Mouse (Mus musculus): ENCODE data around the gene Abcb11.

GRCm38 (mm10) chr2:69376780-69377179 lies 34.4 kb upstream of the Abcb11 start:
- TF ChIP-seq EP300 (optimal IDR thresholded peaks at IDR 0.05) = no peak
- TF ChIP-seq CTCF (IDR thresholded peaks at IDR 0.05; ENCODE audit: low read depth) = no peak

Data from stomach, postnatal 0 days (tissue).